Mouse (Mus musculus) T-cell, adult 2 months (primary cell): ENCODE data around the gene Olfr1367.

ENCODE experiments used
- DNase-seq: peaks from one replicate; pipeline ENCODE4 v3.0.0; 2022; ENCODE audit warnings: low spot score

The Olfr1367 gene

DNA sequence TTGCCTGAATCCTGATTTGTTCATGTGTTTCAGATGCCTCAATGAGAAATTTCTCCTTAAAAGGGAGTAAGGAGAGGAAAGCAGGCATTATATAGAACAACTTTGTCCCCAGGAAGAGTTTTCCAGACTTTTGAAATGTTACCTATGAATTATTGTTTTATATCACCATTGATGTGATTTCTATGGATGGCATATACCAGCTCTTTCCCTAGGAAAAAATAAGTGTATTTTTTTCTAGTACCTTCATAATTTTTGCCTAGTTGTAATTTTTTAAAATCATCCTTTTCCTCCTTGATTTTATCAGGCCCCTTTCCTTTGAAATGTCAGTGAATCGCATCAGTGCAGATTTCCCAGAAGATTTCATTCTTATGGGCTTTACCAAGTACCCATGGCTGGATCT, at the start of gene Olfr1367:
Gene Olfr1367, plus strand, starts transcription at position 301 of the 400 bp plus-strand sequence.
- no peak for DNase-seq

DNA sequence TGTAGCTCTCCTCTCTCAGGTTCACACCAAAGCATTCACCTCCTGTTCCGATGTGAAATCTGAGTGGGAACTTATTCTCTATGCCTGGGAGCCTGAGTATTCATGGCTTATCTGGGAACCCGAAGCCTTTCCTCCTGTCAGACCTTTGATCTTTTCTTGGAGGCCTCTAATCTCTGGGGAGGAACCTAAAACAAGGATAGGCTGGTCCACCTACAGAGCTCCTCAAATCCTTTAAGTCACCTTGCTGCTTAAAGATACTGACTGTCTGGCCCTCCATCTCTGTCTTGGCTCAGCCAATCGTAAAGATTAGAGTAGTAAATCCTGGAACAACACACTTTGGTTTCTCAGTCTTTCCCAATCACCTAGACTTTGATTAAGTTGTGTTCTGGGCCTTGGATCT, 48.2 kb upstream of the Olfr1367 start:
- DNase-seq: no peak

DNA sequence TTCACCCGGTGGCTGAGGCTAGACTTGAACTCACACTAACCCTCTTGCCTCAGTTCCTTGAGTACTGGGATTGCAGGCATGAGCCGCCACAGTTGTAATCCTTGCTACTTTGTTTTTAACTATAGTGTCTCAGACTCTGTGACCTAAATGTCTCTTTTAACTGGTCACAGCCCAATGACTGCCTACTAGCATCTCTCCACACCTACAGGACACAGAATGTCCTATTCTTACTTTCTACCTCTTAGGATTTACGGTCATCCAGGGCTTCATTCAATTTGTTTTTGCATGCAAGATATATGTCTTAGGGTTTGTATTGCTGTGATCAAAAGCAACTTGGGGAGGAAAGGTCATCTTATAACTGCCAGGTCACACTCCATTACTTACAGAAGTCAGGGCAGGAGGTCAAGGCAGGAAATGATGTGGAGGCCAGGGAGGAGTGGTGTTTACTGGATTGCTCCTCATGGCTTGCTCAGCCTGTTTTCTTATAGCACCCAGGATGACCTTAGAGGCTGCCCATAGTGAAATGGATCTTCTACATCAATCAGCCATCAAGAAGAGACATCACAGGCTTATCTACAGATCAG, 42.1 kb upstream of the Olfr1367 start:
- no peak for DNase-seq

- DNase-seq: no peak
Observed at GRCm38 (mm10) chr13:21309788-21310187, 36.9 kb upstream of the Olfr1367 start.

- no peak for DNase-seq
Observed at GRCm38 (mm10) chr13:21311926-21312325, 34.8 kb upstream of the Olfr1367 start, which contains the start of gene Gpx6. Gpx6 (plus strand) TSS chr13:21312125.

GRCm38 (mm10) chr13:21312854-21313253, 33.9 kb upstream of the Olfr1367 start:
- no peak for DNase-seq

DNA sequence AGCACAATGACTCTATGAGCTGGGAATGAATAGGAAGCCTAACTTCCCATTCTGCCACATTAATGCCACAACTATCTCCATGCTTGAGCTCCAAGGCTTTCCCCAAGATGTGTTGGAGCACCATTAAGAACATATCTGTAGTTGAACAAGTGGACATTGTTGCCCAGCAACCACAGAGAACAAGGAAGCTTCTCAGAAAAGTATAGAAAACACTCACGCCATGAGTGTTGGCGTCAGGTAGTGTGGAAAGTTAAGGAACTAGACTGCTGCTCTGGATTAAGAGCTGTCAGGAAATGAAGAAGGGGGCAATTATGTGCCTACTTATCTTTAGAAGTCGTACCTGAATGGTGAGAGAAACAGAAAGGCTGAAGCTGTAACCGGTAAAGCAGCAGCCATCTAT, 32.8 kb upstream of the Olfr1367 start:
- DNase-seq: no peak

- no peak for DNase-seq
Observed at GRCm38 (mm10) chr13:21320262-21320661, 26.4 kb upstream of the Olfr1367 start.

DNA sequence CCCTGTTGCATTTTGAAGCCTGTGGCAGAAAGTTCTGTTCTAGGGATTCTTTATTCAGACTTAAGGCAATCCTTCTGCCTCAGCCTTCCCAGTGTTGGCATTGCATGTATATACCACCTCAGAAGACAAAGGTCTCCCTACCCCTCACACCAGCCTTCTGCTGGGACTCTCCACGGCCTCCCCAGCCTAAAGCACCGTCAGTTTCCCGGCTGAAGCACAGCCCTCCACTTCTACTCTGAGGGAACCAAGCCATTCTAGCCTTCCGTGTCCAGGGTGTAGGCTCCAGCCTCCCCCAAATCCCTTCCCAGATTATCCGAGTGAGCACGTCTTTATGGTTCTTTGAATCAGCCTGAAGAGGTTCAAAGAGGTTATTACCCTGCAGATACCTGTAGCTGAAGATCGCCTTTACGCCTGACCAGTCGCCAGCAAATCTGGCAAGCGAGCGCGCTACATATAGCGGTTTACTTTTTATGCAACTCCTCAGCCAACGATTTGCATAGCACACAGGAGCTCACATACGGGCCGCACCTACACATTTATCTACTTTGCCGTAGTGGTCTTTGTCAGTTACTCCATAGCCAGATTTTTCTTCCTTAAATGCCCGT, 24.7 kb upstream of the Olfr1367 start:
- DNase-seq: no peak

GRCm38 (mm10) chr13:21322509-21323375, 24.0 kb upstream of the Olfr1367 start:
- no peak for DNase-seq

GRCm38 (mm10) chr13:21323405-21323804, 23.3 kb upstream of the Olfr1367 start:
- DNase-seq: no peak

GRCm38 (mm10) chr13:21326191-21326590, 20.5 kb upstream of the Olfr1367 start:
- DNase-seq: no peak

DNA sequence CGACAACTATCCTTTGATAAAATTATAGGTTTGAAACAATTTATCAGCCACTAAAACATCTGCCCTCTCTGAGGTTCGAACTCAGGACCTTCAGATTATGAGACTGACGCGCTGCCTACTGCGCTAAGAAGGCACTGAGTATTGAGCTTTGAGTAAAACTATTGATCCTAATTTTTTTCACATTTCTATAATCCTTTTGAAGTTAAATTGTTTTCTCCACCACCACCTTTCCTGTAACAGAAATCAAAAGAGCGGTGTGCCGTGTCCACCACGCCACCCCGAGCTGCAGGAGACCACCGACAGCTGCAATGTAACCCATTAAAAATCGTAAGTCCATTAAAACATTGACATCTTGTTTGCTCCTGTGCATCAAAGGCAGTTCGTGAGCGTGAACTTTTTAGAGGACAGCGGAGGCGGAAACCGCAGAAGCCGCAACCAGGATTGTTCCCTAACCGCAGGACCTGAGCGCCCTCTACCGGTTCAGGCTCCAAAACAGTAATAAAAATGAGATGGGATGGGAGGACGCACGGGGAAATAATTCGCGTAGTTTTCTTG, 20.0 kb upstream of the Olfr1367 start:
- DNase-seq: peak; percentile 25

DNA sequence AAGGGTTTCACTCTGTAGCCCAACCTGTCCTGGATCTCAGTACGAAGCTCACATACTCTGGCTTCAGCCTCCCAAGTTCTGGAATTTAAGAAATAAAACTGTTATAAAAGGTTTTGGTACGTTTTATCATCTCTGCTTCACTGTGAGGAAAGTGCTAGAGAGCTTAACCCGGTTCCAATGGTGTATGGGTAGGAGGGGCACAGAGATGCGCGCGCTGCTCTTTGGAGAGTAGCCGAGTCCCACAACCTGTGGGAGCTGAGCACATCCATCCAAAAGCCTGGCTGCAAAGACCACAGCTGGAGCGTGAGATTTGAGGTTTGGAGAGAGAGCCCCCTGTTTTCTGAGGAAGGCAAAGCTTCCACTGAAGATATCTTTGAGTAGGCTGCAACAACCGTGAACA, 19.3 kb upstream of the Olfr1367 start:
- DNase-seq: no peak

DNA sequence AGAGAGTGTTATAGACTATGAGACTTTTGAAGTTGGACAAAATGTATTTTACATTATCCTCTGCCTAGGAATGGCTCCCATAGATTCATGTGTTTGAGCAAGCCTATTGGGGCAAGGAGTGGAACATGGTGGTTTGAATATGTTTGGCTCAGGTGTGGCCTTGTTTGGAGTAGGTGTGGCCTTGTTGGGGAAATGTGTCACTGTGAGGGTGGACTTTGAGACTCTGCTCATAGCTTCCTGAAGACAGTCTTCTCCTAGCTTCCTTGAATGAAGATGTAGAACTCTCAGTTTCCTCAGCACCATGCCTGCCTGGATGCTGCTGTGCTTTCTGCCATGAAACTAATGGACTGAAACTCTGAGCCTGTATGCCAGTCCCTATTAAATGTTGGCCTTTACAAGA, 3.9 kb downstream of the Olfr1367 start:
- no peak for DNase-seq

GRCm38 (mm10) chr13:21362621-21363248, 16.0 kb downstream of the Olfr1367 start, which contains the start of gene Zscan12:
Zscan12 (plus strand) TSS chr13:21362820.
- DNase-seq: peak; percentile 78

- DNase-seq: no peak
Observed at GRCm38 (mm10) chr13:21363719-21364118, 17.0 kb downstream of the Olfr1367 start.

- DNase-seq: peak; percentile 70
Observed at GRCm38 (mm10) chr13:21366635-21367034, 19.9 kb downstream of the Olfr1367 start.

GRCm38 (mm10) chr13:21372700-21373099, 26.0 kb downstream of the Olfr1367 start:
- no peak for DNase-seq

DNA sequence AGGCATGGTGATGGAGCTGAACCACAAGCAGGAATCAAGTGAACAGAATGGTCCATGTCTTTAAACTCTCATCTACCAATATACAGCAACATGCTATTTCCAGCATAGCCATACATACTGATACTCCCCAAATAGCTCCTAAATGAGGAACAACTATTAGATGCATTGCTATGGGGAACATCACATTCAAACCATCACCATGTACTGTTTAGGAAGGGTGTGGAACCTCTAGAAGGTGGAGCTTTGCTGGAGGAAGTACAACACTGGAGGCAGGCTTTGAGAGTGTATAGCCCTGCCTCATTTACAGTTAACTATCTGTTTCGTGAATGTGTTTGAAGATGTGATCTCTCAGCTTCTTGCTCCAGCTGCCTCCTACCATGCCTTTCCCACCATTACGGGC, 31.1 kb downstream of the Olfr1367 start:
- DNase-seq: no peak

DNA sequence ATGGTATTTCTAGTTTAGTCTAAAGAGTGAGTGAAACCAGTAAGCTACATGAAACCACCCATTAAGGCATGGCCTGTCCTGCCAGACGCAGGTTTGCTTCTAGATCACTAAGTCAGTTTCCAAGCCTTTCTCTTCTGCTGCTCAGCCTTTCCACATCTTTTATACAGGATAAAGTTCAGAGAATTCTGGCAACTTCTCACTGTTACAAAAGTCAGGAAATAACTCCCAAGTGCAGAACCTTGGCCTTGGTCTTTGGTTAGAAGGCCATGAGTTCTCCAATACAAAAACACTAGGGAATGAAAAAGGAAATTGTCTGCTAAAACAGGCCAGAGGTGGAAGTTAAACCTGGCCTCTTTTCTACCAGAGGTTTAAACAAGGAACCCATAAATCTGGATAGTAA, 48.5 kb downstream of the Olfr1367 start:
- DNase-seq: no peak

DNA sequence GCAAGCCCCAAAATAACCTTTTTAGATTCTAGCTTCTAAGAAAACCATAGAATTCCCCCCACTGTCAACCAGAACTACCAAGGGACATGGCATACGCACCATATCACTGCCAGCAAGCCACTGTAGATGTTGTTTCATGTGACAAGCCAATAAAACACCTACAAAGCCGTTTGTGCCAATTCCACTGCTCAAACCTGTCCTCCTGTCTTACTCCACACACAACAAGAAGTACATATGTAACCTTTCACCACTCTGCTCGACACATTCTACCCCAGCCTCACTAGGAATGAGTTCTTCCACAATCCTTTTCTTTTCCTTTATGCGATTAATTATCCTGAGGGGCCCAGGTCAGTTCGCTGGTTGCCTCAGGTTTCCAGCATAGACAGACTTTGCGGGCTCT, 48.9 kb downstream of the Olfr1367 start:
- DNase-seq: no peak
